Mouse (Mus musculus): ENCODE data around the gene Gstt2.

- no peak for TF ChIP-seq CTCF (IDR thresholded peaks at IDR 0.05; ENCODE audit: low read depth, low read length)
- TF ChIP-seq POLR2A (IDR thresholded peaks at IDR 0.05; ENCODE audit: extremely low read depth, insufficient read depth, low read length) = no peak
Measured at GRCm38 (mm10) chr10:75873543-75874170, 36.4 kb upstream of the Gstt2 start.
